Mouse (Mus musculus): ENCODE measurements around the gene Phf1. TPM values are rescaled to one million over a fixed set of nuclear protein-coding genes. Genes with fewer than 3 reads are reported as not detected.
A peak's percentile ranks its signal among the peaks of the same experiment; 100 is the strongest.

Phf1 gene
- polyA plus RNA-seq, 1 experiment from 2014 or later = 18.2 TPM

Small RNA genes within 50 kb of the gene (microRNA-seq; reads per million reads assigned to microRNA genes)
- not detected for gene Gm27775
- gene Mir3083 = not detected
- gene Mir6968 = 1.6 reads per million, percentile 6 among the genes with 10 or more reads in this experiment

Other genes with a start within 250 kb of the Phf1 start
- gene Crebrf, start 217.4 kb upstream of the Phf1 start, polyA plus RNA-seq (2014; fragmentation: Nextera tagmentation; extraction: Ambion mirVana) = 12.9 and 18.1 TPM in 2 replicates
- 54.5 and 59.0 TPM in 2 replicates for gene Bnip1, start 152.0 kb upstream of the Phf1 start, polyA plus RNA-seq (2014; fragmentation: Nextera tagmentation; extraction: Ambion mirVana)
- gene Nkx2-5, start 88.0 kb upstream of the Phf1 start, polyA plus RNA-seq (2014; fragmentation: Nextera tagmentation; extraction: Ambion mirVana) = not detected in 2 replicates
- 1.2 and 2.3 TPM in 2 replicates for gene Kifc5b, start 16.0 kb upstream of the Phf1 start, polyA plus RNA-seq (2014; fragmentation: Nextera tagmentation; extraction: Ambion mirVana)
- 99.2 and 108 TPM in 2 replicates for gene Cuta, start 6.5 kb downstream of the Phf1 start, polyA plus RNA-seq (2014; fragmentation: Nextera tagmentation; extraction: Ambion mirVana)
- 5.5 and 9.7 TPM in 2 replicates for gene Syngap1, start 8.2 kb downstream of the Phf1 start, polyA plus RNA-seq (2014; fragmentation: Nextera tagmentation; extraction: Ambion mirVana)
- 8.7 and 11.3 TPM in 2 replicates for gene Zbtb9, start 40.1 kb downstream of the Phf1 start, polyA plus RNA-seq (2014; fragmentation: Nextera tagmentation; extraction: Ambion mirVana)
- gene Bak1, start 96.0 kb downstream of the Phf1 start, polyA plus RNA-seq (2014; fragmentation: Nextera tagmentation; extraction: Ambion mirVana) = 5.5 and 5.8 TPM in 2 replicates
- gene Itpr3, start 124.3 kb downstream of the Phf1 start, polyA plus RNA-seq (2014; fragmentation: Nextera tagmentation; extraction: Ambion mirVana) = 0.51 and 0.82 TPM in 2 replicates
- gene Uqcc2, start 200.9 kb downstream of the Phf1 start, polyA plus RNA-seq (2014; fragmentation: Nextera tagmentation; extraction: Ambion mirVana) = 353 and 471 TPM in 2 replicates
- 0.20 and 0.36 TPM in 2 replicates for gene Ip6k3, start 234.7 kb downstream of the Phf1 start, polyA plus RNA-seq (2014; fragmentation: Nextera tagmentation; extraction: Ambion mirVana)

Measured in midbrain, embryonic 14.5 days (tissue).